Mouse (Mus musculus) splenic B cell, adult 2 months (primary cell): ENCODE measurements around the gene Prpf31.

ENCODE experiments used
- DNase-seq: peaks from one replicate; pipeline ENCODE4 v3.0.0-alpha.2; 2011; ENCODE audit warnings: low read depth, low spot score
- H3K27me3 ChIP-seq: 2 replicates; pipeline ENCODE4 v1.6.1; 2012; ENCODE audit warnings: mild to moderate bottlenecking, low read length, moderate library complexity, mixed read lengths; ENCODE audit not compliant: control insufficient read depth, poor library complexity, insufficient read depth, severe bottlenecking
- H3K36me3 ChIP-seq: 2 replicates; pipeline ENCODE4 v1.6.1; 2012; ENCODE audit warnings: mild to moderate bottlenecking, low read length, moderate library complexity, mixed read lengths; ENCODE audit not compliant: control insufficient read depth, poor library complexity, insufficient read depth, severe bottlenecking

The Prpf31 gene

DNA sequence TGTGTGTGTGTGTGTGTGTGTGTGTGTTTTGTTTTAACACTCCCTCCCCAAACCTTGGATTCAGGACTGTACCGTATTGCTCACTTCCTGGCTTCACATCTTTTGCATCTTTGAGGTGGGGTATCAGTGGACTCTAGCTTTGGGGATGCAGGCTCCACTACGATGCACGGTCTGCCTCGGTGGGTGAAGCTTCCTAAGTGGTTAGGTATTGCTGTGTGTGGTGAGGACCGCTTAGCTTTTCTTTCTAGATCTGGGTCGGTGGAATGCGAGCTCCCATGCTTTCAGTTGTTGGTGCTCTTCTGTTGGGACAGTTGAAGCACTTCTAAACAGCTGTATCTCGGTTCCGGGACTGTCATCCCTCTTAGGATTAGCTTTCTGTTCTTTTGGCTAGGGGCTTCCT is 16.4 kb downstream of the Prpf31 start:
- H3K27me3 ChIP-seq, result no peaks in the 10 kb centered on the region
- DNase-seq, result no peak
- peaks cover 5% of the 10 kb centered on the region for H3K36me3 ChIP-seq

DNA sequence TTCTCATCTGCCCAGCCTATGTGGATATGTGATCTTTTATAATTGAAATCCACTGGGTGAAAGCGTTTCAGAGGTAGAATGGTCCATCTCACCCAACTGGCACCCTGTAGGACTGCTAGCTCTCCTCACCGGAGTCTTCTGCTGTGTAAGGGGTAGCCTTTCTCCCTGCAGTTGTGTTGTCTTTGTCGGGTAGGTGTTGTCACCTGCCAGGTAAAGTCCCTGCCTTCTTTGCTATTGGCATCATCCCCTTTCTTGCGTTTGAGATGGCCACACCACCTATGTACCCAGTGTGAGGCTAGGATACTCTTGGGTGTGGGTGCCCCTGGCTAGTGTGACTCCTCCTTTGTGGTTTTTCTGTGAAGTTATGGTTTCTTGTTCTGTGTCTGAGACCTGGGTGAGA is 16.9 kb downstream of the Prpf31 start:
- peaks cover 8% of the 10 kb centered on the region for H3K36me3 ChIP-seq
- DNase-seq, result no peak
- no peaks in the 10 kb centered on the region for H3K27me3 ChIP-seq

DNA sequence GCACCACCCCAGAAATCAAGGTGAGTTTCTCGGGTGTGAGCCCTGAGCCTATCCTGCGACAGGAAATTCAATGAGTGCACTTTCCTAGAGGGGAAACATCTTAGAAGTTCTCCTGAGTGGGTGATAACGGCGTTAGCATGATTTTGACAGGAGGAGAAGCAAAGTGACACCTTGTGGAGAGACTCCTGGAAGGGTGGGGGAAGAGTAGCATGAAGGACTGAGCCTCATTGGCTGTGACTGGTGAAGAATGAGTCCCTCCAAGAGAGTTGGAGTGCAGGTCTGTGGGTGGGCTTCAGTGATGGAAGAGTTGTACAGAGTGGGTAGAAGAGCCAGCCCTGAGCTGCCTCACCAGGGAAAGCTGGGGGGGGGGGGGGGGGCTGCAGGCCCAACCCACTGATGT is 27.2 kb downstream of the Prpf31 start:
- Histone ChIP-seq H3K36me3 (peaks cover 29% of the 10 kb centered on the region), H3K27me3 (no peaks in the 10 kb centered on the region)
- no peak for DNase-seq

DNA sequence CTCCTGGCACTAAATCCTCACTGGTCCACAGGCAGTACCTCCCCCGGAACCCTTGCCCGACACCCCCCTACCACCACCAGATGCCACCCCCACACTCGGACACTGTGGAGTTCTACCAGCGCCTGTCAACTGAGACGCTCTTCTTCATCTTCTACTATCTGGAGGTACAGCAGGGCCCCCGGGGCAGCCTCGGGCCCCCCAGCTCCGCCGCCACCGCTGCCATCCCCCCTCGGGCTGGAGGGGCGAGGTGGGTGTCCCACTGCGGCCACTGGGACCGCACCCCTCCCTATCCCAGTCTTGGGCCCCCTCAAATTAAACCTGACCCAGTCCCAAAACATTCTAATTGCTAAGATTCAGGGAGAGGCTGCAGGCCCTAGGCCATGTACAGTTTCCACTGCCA is 28.8 kb downstream of the Prpf31 start:
- no peak for DNase-seq
- H3K27me3 ChIP-seq, result no peaks in the 10 kb centered on the region
- peaks cover 28% of the 10 kb centered on the region for H3K36me3 ChIP-seq

DNA sequence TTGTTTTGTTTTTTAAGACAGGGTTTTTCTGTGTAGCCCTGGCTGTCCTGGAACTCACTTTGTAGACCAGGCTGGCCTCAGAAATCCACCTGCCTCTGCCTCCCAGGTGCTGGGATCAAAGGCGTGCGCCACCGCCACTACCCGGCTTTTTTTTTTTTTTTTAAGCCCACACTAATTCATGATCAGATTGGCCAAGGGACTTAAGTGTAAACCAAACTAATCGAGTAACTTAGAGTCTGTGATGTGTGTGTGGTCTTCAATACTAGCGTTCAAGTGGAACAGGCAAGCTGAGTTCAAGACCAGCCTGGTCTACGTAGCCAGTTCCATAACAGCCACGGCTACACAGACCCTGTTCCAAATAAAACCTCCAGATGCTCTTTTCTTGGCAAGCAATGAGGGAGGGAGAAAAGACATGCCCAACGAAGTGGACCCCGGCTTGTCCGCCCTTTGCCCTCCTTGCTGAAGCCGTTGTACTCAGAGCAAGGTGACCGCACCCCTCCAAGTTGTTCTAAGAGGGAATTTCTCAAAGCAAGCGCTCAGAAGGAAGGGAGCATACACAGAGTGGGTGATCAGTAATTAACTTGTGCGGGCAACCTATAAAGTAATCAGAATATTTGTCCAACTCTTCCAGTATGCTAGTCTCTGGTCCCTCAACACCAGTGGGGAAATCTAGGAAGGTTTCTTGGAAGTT is 34.9 kb downstream of the Prpf31 start:
- DNase-seq, result peak; percentile 13
- Histone ChIP-seq H3K27me3 (no peaks in the 10 kb centered on the region), H3K36me3 (peaks cover 6% of the 10 kb centered on the region; the same call in 1 of the 2 replicates)

DNA sequence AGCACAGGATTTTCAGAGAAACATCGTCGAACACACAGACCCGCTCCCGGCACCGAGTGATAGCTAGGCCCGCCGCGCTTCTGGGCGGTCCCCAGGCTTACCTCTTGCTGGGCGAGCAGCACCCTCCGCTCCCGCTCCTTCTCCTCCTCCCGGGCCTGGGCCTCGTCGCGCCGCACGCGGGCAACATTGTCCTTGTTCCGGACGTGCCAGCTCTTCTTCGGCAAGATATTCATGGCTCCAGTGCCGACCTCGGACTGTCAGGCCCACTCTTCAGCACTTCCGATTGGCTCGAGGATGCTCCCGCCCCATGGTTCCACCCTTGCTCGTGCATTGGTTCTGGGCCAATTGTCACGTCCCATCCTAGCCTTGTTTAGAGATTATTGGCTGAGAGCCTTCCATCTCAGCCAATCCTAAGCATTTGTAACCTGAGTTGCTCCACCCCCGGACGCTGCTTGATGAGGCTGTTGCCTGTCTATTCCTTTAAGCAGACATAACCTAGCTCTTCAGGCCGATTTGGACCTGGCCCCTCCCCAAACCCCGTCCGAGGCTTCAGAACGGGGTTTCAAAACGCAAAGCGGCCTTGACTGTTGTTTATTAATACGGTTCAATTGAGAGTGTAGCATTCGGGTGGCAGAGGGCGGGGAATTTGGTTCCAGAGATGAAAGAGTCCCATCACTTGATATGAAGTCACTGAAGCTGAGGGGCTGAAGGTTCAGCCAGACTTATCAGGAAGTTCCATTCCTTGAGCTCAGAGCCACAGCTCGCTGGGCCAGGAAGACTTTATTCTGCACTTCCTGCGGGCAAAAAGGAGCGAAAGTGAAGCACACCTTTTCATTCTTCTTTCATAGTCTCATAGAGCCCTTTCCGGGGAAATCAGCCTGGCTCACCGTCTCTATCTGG is 35.7 kb downstream of the Prpf31 start, which contains the start of gene Leng1:
Leng1 (minus strand) TSS at position 626 of the 900 bp plus-strand sequence.
- Histone ChIP-seq H3K36me3 (peaks cover 6% of the 10 kb centered on the region; the same call in 1 of the 2 replicates), H3K27me3 (no peaks in the 10 kb centered on the region)
- peak; percentile 97 for DNase-seq

DNA sequence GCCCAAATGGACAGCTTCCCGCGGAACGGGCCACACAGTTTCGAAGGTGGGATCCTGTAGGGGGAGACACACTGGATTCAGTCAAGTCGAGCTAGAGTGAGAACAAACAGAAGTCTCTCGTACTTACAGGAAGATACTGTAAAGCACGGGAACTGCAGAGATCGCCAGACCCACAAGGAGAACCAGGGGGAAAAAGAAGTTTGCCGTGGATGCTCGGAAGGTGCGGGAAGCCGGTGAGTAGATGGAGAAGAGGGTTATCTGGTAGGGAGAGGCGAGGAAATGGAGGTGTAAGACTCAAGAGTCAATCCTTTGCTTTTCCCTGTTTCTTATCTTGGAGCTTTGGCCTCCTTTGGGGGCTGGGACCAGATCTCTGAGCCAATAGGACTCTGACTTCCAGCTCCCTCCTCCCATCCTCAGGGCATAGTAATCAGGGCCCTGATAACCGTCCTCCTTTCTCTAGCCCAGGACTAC is 37.2 kb downstream of the Prpf31 start:
- H3K27me3 ChIP-seq, result no peaks in the 10 kb centered on the region
- DNase-seq, result no peak
- H3K36me3 ChIP-seq, result peaks cover 4% of the 10 kb centered on the region

DNA sequence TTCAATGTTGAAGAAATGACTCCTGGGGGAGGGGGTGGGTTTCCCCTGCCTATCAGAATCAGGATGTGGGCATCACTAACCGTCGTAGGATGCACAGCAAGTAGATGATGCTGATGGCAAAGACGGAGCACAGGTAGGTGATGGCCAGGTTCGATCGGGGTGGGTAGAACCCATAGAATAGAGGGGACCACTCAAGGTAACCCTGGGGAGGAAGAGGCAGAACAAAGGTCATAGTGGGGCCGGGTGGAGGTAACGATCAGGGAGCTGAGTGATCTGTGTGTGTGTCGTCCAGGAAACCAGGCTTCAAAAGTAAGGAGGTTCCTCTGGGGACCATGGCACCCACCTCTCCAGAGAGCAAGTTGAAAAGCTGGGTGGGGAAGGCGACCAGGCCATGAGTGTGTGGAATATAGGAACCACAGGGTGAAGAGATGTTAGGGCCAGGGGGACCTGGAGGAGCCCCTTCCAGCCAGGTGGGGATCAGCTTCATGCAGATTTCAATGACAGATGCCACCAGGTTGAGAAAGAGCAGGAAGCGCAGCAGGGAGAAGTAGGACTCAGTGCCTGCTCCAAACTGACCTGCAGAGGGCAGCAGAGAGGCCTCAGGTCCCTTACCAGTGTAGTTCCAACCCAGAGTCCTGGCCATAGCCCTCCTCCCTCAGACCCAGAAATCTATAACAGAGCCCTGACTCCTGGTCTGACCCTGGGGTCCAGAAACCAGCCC is 44.9 kb downstream of the Prpf31 start:
- DNase-seq, result peak; percentile 89
- Histone ChIP-seq H3K36me3 (peaks cover 3% of the 10 kb centered on the region), H3K27me3 (no peaks in the 10 kb centered on the region)

DNA sequence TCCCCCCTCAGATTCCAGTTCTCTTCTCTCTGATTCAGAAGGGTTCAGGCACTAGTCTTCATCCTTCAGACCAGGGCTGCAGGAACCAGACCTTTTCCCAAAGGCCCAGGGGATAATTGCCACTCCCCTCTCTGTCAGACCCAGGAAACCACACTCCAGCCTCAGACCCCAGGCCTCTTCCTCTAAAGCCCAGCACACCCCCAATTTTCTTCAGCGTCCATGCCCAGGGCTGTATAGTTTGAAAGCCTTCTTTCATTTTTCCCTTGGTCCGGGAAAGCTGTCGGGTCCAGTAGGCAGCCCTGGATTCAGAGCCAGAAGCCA is 45.4 kb downstream of the Prpf31 start:
- Histone ChIP-seq H3K36me3 (peaks cover 3% of the 10 kb centered on the region), H3K27me3 (no peaks in the 10 kb centered on the region)
- DNase-seq, result no peak

DNA sequence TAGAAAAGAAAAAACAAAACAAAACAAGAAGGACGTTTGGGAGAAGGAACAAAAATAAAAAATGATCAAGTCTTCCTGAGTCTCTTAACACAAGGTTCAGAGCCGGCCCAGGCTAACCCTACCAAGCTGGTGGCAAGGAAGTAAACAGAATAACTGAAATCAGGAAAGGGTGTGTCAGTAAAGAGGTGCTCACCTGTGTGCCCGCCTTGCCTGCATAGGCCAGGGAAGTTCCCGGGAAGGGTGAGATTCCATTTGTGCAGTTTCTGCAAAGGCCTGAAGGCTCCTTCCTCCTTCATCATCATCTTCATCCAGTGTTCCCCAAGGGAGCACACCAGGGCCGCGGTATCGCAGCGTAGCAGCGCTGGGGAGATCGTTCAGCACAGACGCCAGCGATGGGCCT is 46.6 kb downstream of the Prpf31 start:
- H3K36me3 ChIP-seq, result peaks cover 5% of the 10 kb centered on the region
- H3K27me3 ChIP-seq, result no peaks in the 10 kb centered on the region
- no peak for DNase-seq

DNA sequence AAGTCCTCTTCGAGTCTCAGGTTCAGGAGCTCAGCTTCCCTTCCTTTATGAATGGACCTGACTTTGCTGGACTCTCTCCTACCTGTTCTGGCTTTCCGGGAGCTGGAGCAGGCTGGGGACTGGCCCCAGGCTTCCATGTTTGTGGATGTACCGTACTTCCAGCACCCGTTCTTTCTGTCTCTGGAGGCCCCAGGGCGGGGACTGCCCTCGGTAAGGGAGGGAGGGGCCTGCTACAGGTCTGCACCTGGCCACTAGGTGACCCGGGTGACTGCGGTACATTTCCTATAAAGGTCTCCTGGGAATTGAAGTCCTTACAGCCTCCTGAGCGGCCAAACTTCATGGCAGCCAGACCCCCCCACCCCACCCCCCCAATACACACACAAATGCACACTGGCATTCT is 47.6 kb downstream of the Prpf31 start, which contains the start of gene Tmc4:
Tmc4 (minus strand) TSS at position 212 of the 400 bp plus-strand sequence.
- DNase-seq, result no peak
- H3K27me3 ChIP-seq, result no peaks in the 10 kb centered on the region
- H3K36me3 ChIP-seq, result peaks cover 5% of the 10 kb centered on the region

DNA sequence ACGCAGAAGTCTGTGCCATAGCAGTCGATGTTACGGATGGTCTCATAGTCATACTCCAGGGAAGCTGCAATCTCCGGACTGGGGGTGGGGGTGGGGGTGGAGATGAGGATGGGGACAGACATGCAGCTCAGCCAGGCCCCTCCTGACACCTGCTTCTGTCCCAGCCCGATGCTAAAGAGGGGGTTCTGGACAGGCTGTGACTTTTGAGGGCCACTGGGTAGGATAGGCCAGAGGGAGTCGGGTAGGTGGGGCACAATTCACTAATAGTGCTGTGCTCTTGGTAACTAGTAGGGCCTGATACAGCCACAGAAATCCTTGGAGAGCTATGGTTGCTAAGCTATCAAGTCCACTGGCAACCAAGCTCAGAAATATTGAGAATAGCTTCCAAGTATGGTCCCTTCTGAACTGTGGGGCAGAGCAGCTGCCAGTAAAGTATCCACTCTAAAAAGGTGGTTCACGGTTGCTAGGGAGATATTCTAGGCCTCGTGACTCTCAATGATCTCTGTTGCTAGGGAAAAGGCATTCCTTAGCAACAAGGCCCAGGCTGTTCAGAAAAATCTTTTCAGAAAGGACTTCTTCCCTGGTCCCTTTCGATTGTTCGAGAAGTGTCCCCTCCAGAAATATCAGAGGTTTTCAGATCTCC is 54.2 kb downstream of the Prpf31 start:
- peaks cover 14% of the 10 kb centered on the region for H3K36me3 ChIP-seq
- no peak for DNase-seq

DNA sequence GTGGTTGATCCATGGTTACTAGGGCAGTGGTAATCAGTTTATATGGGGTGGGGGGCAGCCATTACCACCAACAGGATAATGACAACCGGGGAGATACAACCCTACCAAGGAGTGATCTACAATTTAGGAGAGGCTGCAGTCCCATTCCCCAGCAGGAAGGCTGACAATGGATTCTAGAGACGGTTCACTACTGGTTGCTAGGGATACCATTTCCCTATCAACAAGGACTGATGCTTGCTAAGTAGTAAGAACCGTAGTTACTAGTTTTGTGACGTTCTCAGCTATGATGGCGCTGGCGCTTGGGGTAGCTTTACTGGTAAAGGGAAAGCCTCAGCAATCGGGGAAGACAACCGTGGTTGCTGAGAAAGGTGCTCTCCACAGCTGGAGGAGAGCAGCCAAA is 54.9 kb downstream of the Prpf31 start:
- peaks cover 13% of the 10 kb centered on the region for H3K36me3 ChIP-seq
- DNase-seq, result no peak
- no peaks in the 10 kb centered on the region for H3K27me3 ChIP-seq

More for the DNA sequence above, 54.2 kb downstream of the Prpf31 start:
- no peaks in the 10 kb centered on the region for H3K27me3 ChIP-seq

DNA sequence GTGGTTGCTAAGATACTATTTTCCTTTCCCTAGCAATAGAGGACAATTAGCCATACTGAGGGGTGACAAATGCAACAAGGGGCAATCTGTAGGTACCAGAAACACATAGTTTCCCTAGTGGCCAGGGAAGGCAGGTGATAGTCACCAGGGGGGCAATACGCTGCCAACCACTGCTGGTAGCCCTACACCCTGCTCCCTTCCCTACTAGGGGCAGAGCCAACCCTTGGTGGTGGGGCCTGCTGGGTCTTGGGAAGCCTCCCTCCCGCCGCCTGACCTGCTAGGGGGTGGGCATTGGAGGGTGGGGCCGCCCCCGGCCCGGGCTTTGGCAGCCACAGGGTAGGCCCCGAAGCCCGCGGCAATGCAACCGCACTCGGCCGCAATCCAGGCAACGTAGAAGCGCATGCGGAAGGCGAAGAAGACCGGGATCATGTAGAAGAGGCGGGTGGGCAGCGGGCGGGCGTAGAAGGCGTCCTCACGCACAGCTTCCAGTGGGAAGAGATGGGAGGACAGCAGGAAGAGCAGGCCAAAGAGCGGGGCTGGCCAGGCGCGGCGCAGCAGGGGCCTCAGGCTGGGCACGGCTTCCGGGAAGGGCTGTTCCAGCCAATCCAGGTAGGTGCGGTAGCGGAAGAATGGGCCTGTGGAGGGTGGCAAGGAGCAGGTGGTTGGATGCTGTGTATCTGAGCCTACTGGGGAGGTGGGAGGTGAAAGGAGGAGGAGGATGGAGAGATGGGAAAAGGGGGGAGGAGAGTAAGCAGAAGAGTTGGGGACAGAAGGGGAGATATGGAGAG is 55.8 kb downstream of the Prpf31 start:
- no peak for DNase-seq
- peaks cover 16% of the 10 kb centered on the region for H3K36me3 ChIP-seq
- no peaks in the 10 kb centered on the region for H3K27me3 ChIP-seq
